Mouse (Mus musculus): ENCODE measurements around the gene Inpp5k. TPM values are rescaled to one million over a fixed set of nuclear protein-coding genes. Genes with fewer than 3 reads are reported as not detected.
"Not testable (repeated sequence)": the region's sequence is repeated elsewhere in the genome, so short reads cannot be mapped to it uniquely, and the experiment has no call there.

The Inpp5k gene
- polyA plus RNA-seq, 1 experiment from 2014 or later = 20.6 TPM

DNA sequence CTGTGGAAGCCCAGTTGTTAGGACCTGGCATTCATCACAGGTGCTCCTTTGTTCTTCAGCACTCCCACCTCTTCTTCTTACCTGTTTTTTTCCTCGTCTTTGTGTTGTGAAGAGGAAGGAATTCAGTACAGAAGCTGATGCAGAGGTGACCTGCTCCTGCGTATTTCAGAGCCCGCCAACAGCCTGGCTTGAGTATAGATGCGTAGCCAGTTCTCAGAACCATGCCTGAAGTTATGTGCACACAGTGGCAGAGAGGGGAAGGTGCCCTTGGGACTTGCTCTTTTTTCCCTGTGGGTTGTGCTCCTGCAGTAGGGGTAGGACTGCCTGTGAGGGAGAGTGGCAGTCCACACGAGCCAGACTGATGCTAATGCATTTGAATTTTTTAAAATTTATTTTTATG, 62.8 kb downstream of the Inpp5k start:
- H3K9ac ChIP-seq (ENCODE audit: low read length) = no peak overlapping the region

DNA sequence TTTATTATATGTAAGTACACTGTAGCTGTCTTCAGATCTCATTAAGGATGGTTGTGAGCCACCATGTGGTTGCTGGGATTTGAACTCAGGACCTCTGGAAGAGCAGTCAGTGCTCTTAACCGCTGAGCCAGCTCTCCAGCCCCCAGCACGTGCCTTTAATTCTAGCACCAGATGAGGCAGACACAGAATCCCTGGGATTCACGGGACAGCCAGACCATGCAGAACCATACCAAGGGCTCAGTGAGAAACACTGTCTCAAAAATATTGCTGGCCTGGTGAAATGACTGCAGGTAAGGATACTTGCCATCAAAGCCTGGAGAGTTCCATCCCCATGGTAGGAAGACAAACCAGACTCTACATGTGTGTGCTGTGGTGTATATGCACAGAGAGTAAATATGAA, 66.7 kb downstream of the Inpp5k start:
- not testable (repeated sequence) for H3K27ac ChIP-seq (ENCODE audit: low read length); H3K9ac ChIP-seq (ENCODE audit: low read length); ATAC-seq (ENCODE audit: insufficient read depth, low FRiP score); H3K4me1 ChIP-seq (ENCODE audit: control insufficient read depth, insufficient read depth, low read length); H3K27me3 ChIP-seq (ENCODE audit: control insufficient read depth, insufficient read depth, low read length); H3K4me3 ChIP-seq (replicated peaks; ENCODE audit: low read length); H3K4me2 ChIP-seq (ENCODE audit: low read depth, low read length); H3K9me3 ChIP-seq (replicated peaks; ENCODE audit: control insufficient read depth, low read length)
- H3K36me3 ChIP-seq (ENCODE audit: control insufficient read depth, insufficient read depth, low read length) = peaks cover 50% of the 10 kb centered on the region
- 94% methylated on average over 3 of the region's 3 CpGs for WGBS

More for the DNA sequence above, 62.8 kb downstream of the Inpp5k start:
- no peak overlapping the region for H3K4me2 ChIP-seq (ENCODE audit: low read depth, low read length)
- no peak overlapping the region for H3K4me3 ChIP-seq (replicated peaks; ENCODE audit: low read length)
- no peaks in the 10 kb centered on the region for H3K4me1 ChIP-seq (ENCODE audit: control insufficient read depth, insufficient read depth, low read length)
- H3K36me3 ChIP-seq (ENCODE audit: control insufficient read depth, insufficient read depth, low read length) = peaks cover 36% of the 10 kb centered on the region; the same call in 1 of the 2 replicates
- no peak overlapping the region for H3K27ac ChIP-seq (ENCODE audit: low read length)
- H3K27me3 ChIP-seq (ENCODE audit: control insufficient read depth, insufficient read depth, low read length) = no peaks in the 10 kb centered on the region
- H3K9me3 ChIP-seq (replicated peaks; ENCODE audit: control insufficient read depth, low read length) = no peaks in the 10 kb centered on the region
- 92% methylated on average over 5 of the region's 5 CpGs for WGBS
- ATAC-seq (ENCODE audit: insufficient read depth, low FRiP score) = no peak

Other genes starting within 250 kb of the Inpp5k start
- 60.2 and 72.8 TPM in 2 replicates for gene Serpinf1, start 208.3 kb upstream of the Inpp5k start, polyA plus RNA-seq (2015; fragmentation: Nextera tagmentation; extraction: Ambion mirVana)
- gene Serpinf2, start 191.4 kb upstream of the Inpp5k start, polyA plus RNA-seq (2015; fragmentation: Nextera tagmentation; extraction: Ambion mirVana) = 65.3 and 68.3 TPM in 2 replicates
- 6.8 and 7.0 TPM in 2 replicates for gene Wdr81, start 176.3 kb upstream of the Inpp5k start, polyA plus RNA-seq (2015; fragmentation: Nextera tagmentation; extraction: Ambion mirVana)
- 22.7 and 22.9 TPM in 2 replicates for gene Tlcd2, start 169.3 kb upstream of the Inpp5k start, polyA plus RNA-seq (2015; fragmentation: Nextera tagmentation; extraction: Ambion mirVana)
- 42.4 and 43.8 TPM in 2 replicates for gene Prpf8, start 144.2 kb upstream of the Inpp5k start, polyA plus RNA-seq (2015; fragmentation: Nextera tagmentation; extraction: Ambion mirVana)
- gene Rilp, start 120.9 kb upstream of the Inpp5k start, polyA plus RNA-seq (2015; fragmentation: Nextera tagmentation; extraction: Ambion mirVana) = 1.4 and 1.7 TPM in 2 replicates
- gene Scarf1, start 117.4 kb upstream of the Inpp5k start, polyA plus RNA-seq (2015; fragmentation: Nextera tagmentation; extraction: Ambion mirVana) = 6.2 and 6.7 TPM in 2 replicates
- 4.1 and 5.0 TPM in 2 replicates for gene Slc43a2, start 99.3 kb upstream of the Inpp5k start, polyA plus RNA-seq (2015; fragmentation: Nextera tagmentation; extraction: Ambion mirVana)
- 59.1 and 63.1 TPM in 2 replicates for gene Pitpna, start 42.9 kb upstream of the Inpp5k start, polyA plus RNA-seq (2015; fragmentation: Nextera tagmentation; extraction: Ambion mirVana)
- gene Myo1c, start 19.5 kb downstream of the Inpp5k start, polyA plus RNA-seq (2015; fragmentation: Nextera tagmentation; extraction: Ambion mirVana) = 70.5 and 74.3 TPM in 2 replicates
- gene Crk, start 48.3 kb downstream of the Inpp5k start, polyA plus RNA-seq (2015; fragmentation: Nextera tagmentation; extraction: Ambion mirVana) = 106 and 107 TPM in 2 replicates
- 684 and 689 TPM in 2 replicates for gene Ywhae, start 101.9 kb downstream of the Inpp5k start, polyA plus RNA-seq (2015; fragmentation: Nextera tagmentation; extraction: Ambion mirVana)
- gene Doc2b, start 165.1 kb downstream of the Inpp5k start, polyA plus RNA-seq (2015; fragmentation: Nextera tagmentation; extraction: Ambion mirVana) = 1.2 TPM in 2 replicates